In genomic region chr10:117225094-117225493, GRCm38 (mm10) we compare ENCODE assay signal across 8 mouse cellular contexts. TPM values are rescaled to one million over a fixed set of nuclear protein-coding genes. Genes with fewer than 3 reads are reported as not detected.
DNase-seq lines count a peak whose midpoint lies in the region; ATAC-seq and TF ChIP-seq lines count a peak whose summit lies in the region.

No protein-coding gene starts in this region.

- TF ChIP-seq POLR2A in heart, adult 2 months (IDR thresholded peaks at IDR 0.05; ENCODE audit: insufficient read depth, low read depth, low read length), result no peak
- TF ChIP-seq POLR2A in MEL (IDR thresholded peaks at IDR 0.05; ENCODE audit: control insufficient read depth in 1 of 2, insufficient read depth in 1 of 2, low read depth in 1 of 2, low read length in 2 of 2, poor library complexity in 1 of 2), result no peak

- 0 out of 2 replicates have a peak, but pooled peaks cover 2% of the 10 kb centered on the region for H3K27me3 ChIP-seq in heart, adult 2 months (ENCODE audit: control insufficient read depth, insufficient read depth, low read length)
- peaks cover 0 to 2% of the 10 kb centered on the region in 2 experiments; a peak in 2 of 4 replicates for H3K27me3 ChIP-seq in MEL (ENCODE audit: control insufficient read depth in 1 of 2, insufficient read depth in 2 of 2, low read length in 2 of 2)
- H3K27me3 ChIP-seq in forebrain, postnatal 0 days (ENCODE audit: insufficient read depth, low read length), result no peaks in the 10 kb centered on the region; the same call in 1 of the 2 replicates
- no peaks in the 10 kb centered on the region for H3K27me3 ChIP-seq in liver, embryonic 12.5 days (replicated peaks)

- H3K4me2 ChIP-seq in forebrain, postnatal 0 days (ENCODE audit: low read depth), result peak overlapping the region; percentile 62
- peak overlapping the region; percentile 83 for H3K4me2 ChIP-seq in liver, embryonic 12.5 days

- intact Hi-C loops in heart, adult 2 months (cut with DNase I), result no loop called here
- intact Hi-C loops in heart, postnatal 14 days (cut with DNase I), result loop anchor here (5.0 kb wide), 2 partner anchors 107 to 212 kb away; no protein-coding TSS in a partner anchor

- peak; percentile 42 for TF ChIP-seq CTCF in heart, adult 2 months (IDR thresholded peaks at IDR 0.05)
- peak; percentile 31 to 51 (median 39); a peak in 3 of 6 replicates for TF ChIP-seq CTCF in MEL (IDR thresholded peaks at IDR 0.05 in 2 of 3, conservative IDR thresholded peaks at IDR 0.05 in 1 of 3; ENCODE audit: control insufficient read depth in 1 of 3, insufficient read depth in 1 of 3, low read depth in 2 of 3, low read length in 3 of 3, poor library complexity in 1 of 3, severe bottlenecking in 1 of 3)
- peak; percentile 31 for TF ChIP-seq CTCF in forebrain, postnatal 0 days (IDR thresholded peaks at IDR 0.05; ENCODE audit: low read depth)

- no peak overlapping the region for H3K9ac ChIP-seq in heart, adult 2 months (ENCODE audit: low read depth, low read length)
- peak overlapping the region; percentile 93 for H3K9ac ChIP-seq in MEL (ENCODE audit: control insufficient read depth, low read depth, low read length, poor library complexity, severe bottlenecking)
- H3K9ac ChIP-seq in forebrain, postnatal 0 days, result no peak overlapping the region
- peak overlapping the region; percentile 86 for H3K9ac ChIP-seq in liver, embryonic 12.5 days

- H3K36me3 ChIP-seq in heart, adult 2 months (ENCODE audit: control insufficient read depth, insufficient read depth, low read length), result no peaks in the 10 kb centered on the region
- H3K36me3 ChIP-seq in MEL (ENCODE audit: control insufficient read depth in 1 of 2, insufficient read depth in 2 of 2, low read length in 2 of 2), result peaks cover 0 to 6% of the 10 kb centered on the region in 2 experiments; a peak in 2 of 4 replicates
- peaks cover 21% of the 10 kb centered on the region for H3K36me3 ChIP-seq in forebrain, postnatal 0 days (ENCODE audit: insufficient read depth)
- peaks cover 30% of the 10 kb centered on the region for H3K36me3 ChIP-seq in liver, embryonic 12.5 days

- TF ChIP-seq EP300 in heart, adult 2 months (IDR thresholded peaks at IDR 0.05; ENCODE audit: insufficient read depth, low read depth, low read length), result no peak
- TF ChIP-seq EP300 in MEL (IDR thresholded peaks at IDR 0.05; ENCODE audit: low read depth in 1 of 2, low read length in 2 of 2), result no peak

- no peak overlapping the region for H3K4me3 ChIP-seq in heart, adult 2 months
- H3K4me3 ChIP-seq in MEL (ENCODE audit: control insufficient read depth in 1 of 2, insufficient read depth in 1 of 2, low read depth in 2 of 2, low read length in 2 of 2), result peak overlapping the region; percentile 65 to 74
- peak overlapping the region; percentile 70 for H3K4me3 ChIP-seq in forebrain, postnatal 0 days (ENCODE audit: low read depth, low read length)
- H3K4me3 ChIP-seq in liver, embryonic 12.5 days, result peak overlapping the region; percentile 81

- TF ChIP-seq RAD21 in MEL (IDR thresholded peaks at IDR 0.05; ENCODE audit: low read depth, low read length), result peak; percentile 38

- no peak for DNase-seq in heart, adult 2 months
- DNase-seq in heart, postnatal 14 days, result no peak
- DNase-seq in MEL (ENCODE audit: low read depth, low spot score), result peak; percentile 49
- peak; percentile 4 for DNase-seq in forebrain, postnatal 0 days
- no peak for DNase-seq in ovary, postnatal 14 days (ENCODE audit: low spot score)
- no peak for DNase-seq in layer of hippocampus, adult 11-12 months (ENCODE audit: low spot score)
- DNase-seq in right cerebral cortex, adult 2 months (ENCODE audit: low spot score in 2 of 2), result no peak

- 0 out of 2 replicates have a peak, but pooled peaks cover 1% of the 10 kb centered on the region for H3K79me2 ChIP-seq in heart, adult 2 months (replicated peaks; ENCODE audit: control insufficient read depth, insufficient read depth, low read length)
- peaks cover 14% of the 10 kb centered on the region for H3K79me2 ChIP-seq in MEL (ENCODE audit: control insufficient read depth, insufficient read depth, low read length, poor library complexity)

- ATAC-seq in forebrain, postnatal 0 days, result no peak
- no peak for ATAC-seq in liver, embryonic 12.5 days

- no peaks in the 10 kb centered on the region for H3K9me3 ChIP-seq in MEL (replicated peaks; ENCODE audit: insufficient read depth, low read length)
- H3K9me3 ChIP-seq in forebrain, postnatal 0 days (ENCODE audit: low read length), result no peaks in the 10 kb centered on the region
- no peaks in the 10 kb centered on the region for H3K9me3 ChIP-seq in liver, embryonic 12.5 days (replicated peaks)

- H3K27ac ChIP-seq in heart, adult 2 months, result no peak overlapping the region
- peak overlapping the region; percentile 93 for H3K27ac ChIP-seq in MEL (ENCODE audit: control insufficient read depth, low read depth, low read length)
- H3K27ac ChIP-seq in forebrain, postnatal 0 days (ENCODE audit: low read depth, low read length), result peak overlapping the region; percentile 99
- peak overlapping the region; percentile 95 for H3K27ac ChIP-seq in liver, embryonic 12.5 days

- peaks cover 1% of the 10 kb centered on the region; the same call in 1 of the 2 replicates for H3K4me1 ChIP-seq in heart, adult 2 months (ENCODE audit: control insufficient read depth, insufficient read depth, low read length)
- peaks cover 0 to 5% of the 10 kb centered on the region in 2 experiments; a peak in 1 of 4 replicates for H3K4me1 ChIP-seq in MEL (ENCODE audit: control insufficient read depth in 1 of 2, insufficient read depth in 2 of 2, low read length in 2 of 2)
- peaks cover 9% of the 10 kb centered on the region for H3K4me1 ChIP-seq in forebrain, postnatal 0 days (ENCODE audit: insufficient read depth)
- peaks cover 24% of the 10 kb centered on the region for H3K4me1 ChIP-seq in liver, embryonic 12.5 days

- 52% methylated on average over 8 of the region's 8 CpGs for WGBS in heart, adult 2 months
- WGBS in forebrain, postnatal 0 days, result 54% methylated on average over 8 of the region's 8 CpGs
- WGBS in liver, embryonic 12.5 days (ENCODE audit: insufficient replicate concordance), result 46% methylated on average over 8 of the region's 8 CpGs

TF ChIP-seq in MEL, 35 proteins besides CTCF, POLR2A, EP300 and RAD21:
- TF ChIP-seq KAT2A (conservative IDR thresholded peaks at IDR 0.05; ENCODE audit: low read depth, low read length), result no peak
- TF ChIP-seq TAL1 (IDR thresholded peaks at IDR 0.05; ENCODE audit: low read length), result no peak
- TF ChIP-seq MAX (IDR thresholded peaks at IDR 0.05; ENCODE audit: low read length), result no peak
- TF ChIP-seq SMC3 (IDR thresholded peaks at IDR 0.05; ENCODE audit: low read depth, low read length), result peak; percentile 53
- no peak for TF ChIP-seq JUND (IDR thresholded peaks at IDR 0.05; ENCODE audit: low read depth, low read length)
TF ChIP-seq in MEL: peak in this region for 1.

RNA-seq across cellular contexts. Expression of gene Yeats4, which starts 0.8 kb away (rescaled TPM):
- total RNA-seq in heart, adult 2 months (2021), result 10 to 100 TPM; 26.9 to 27.9 TPM
- 13.7 and 20.8 TPM in 2 replicates for polyA plus RNA-seq in heart, adult 2 months (2012; rRNA removed)
- 10 to 100 TPM; 28.0 to 28.8 TPM for total RNA-seq in heart, postnatal 14 days (2021)
- total RNA-seq in MEL (2012; rRNA removed), result 61.8 and 69.4 TPM in 2 replicates
- polyA plus RNA-seq in MEL (2012; ENCODE audit: insufficient read depth in 1 of 2, insufficient read length in 2 of 2, low read depth in 1 of 2, low replicate concordance in 2 of 2, missing spikeins in 1 of 2), result 100 to 1,000 TPM in 1 of 2 experiments, not detected in 1; 106 TPM
- 90.9 and 92.3 TPM in 2 replicates for total RNA-seq in forebrain, postnatal 0 days (2014; rRNA removed)
- polyA plus RNA-seq in forebrain, postnatal 0 days (2015; fragmentation: Nextera tagmentation; extraction: Ambion mirVana), result 96.8 and 104 TPM in 2 replicates
- polyA plus RNA-seq in liver, embryonic 12.5 days (2016; fragmentation: Nextera tagmentation; extraction: Ambion mirVana), result 54.0 and 61.9 TPM in 2 replicates

RNA-seq across cellular contexts. Expression of gene 9530003J23Rik, which starts 13.4 kb away (rescaled TPM):
- total RNA-seq in heart, adult 2 months (2021), result not detected
- not detected in 2 replicates for polyA plus RNA-seq in heart, adult 2 months (2012; rRNA removed)
- total RNA-seq in heart, postnatal 14 days (2021), result not detected
- not detected in 2 replicates for total RNA-seq in MEL (2012; rRNA removed)
- not detected for polyA plus RNA-seq in MEL (2012; ENCODE audit: insufficient read depth in 1 of 2, insufficient read length in 2 of 2, low read depth in 1 of 2, low replicate concordance in 2 of 2, missing spikeins in 1 of 2)
- total RNA-seq in forebrain, postnatal 0 days (2014; rRNA removed), result not detected in 2 replicates
- 0.13 and 0.21 TPM in 2 replicates for polyA plus RNA-seq in forebrain, postnatal 0 days (2015; fragmentation: Nextera tagmentation; extraction: Ambion mirVana)
- not detected in 2 replicates for polyA plus RNA-seq in liver, embryonic 12.5 days (2016; fragmentation: Nextera tagmentation; extraction: Ambion mirVana)

RNA-seq across cellular contexts. Expression of gene Lyz2, which starts 57.0 kb away (rescaled TPM):
- 100 to 1,000 TPM; 149 to 190 TPM for total RNA-seq in heart, adult 2 months (2021)
- polyA plus RNA-seq in heart, adult 2 months (2012; rRNA removed), result 178 and 198 TPM in 2 replicates
- 10 to 100 TPM; 93.0 to 99.3 TPM for total RNA-seq in heart, postnatal 14 days (2021)
- not detected in 2 replicates for total RNA-seq in MEL (2012; rRNA removed)
- not detected for polyA plus RNA-seq in MEL (2012; ENCODE audit: insufficient read depth in 1 of 2, insufficient read length in 2 of 2, low read depth in 1 of 2, low replicate concordance in 2 of 2, missing spikeins in 1 of 2)
- 10.2 and 14.2 TPM in 2 replicates for total RNA-seq in forebrain, postnatal 0 days (2014; rRNA removed)
- polyA plus RNA-seq in forebrain, postnatal 0 days (2015; fragmentation: Nextera tagmentation; extraction: Ambion mirVana), result 25.6 and 29.5 TPM in 2 replicates
- polyA plus RNA-seq in liver, embryonic 12.5 days (2016; fragmentation: Nextera tagmentation; extraction: Ambion mirVana), result 115 and 120 TPM in 2 replicates

Comparison
In these comparisons a context has a peak if more than half of its experiments do, and no peak if none do; other contexts are left out.
1. DNase-seq: peak in MEL (single experiment) and forebrain, postnatal 0 days (single experiment); none in heart, adult 2 months (0 of 2), heart, postnatal 14 days (0 of 2), ovary, postnatal 14 days (single experiment), layer of hippocampus, adult 11-12 months (single experiment) and right cerebral cortex, adult 2 months (0 of 2).
2. H3K9ac ChIP-seq: peak in MEL (single experiment) and liver, embryonic 12.5 days (single experiment); none in heart, adult 2 months (single experiment) and forebrain, postnatal 0 days (single experiment).
3. RNA of gene Lyz2, which starts 57.0 kb away (total RNA-seq): 149 to 190 TPM in heart, adult 2 months, 93.0 to 99.3 TPM in heart, postnatal 14 days and 10.2 to 14.2 TPM in forebrain, postnatal 0 days; not detected in MEL; every median in the first group is over 10 times any median in the second.
4. Peak in every context shown above with its lines, with median percentiles within 50 percentile points of each other: CTCF ChIP-seq.